Mouse (Mus musculus) limb, embryonic 10.5 days (tissue): ENCODE measurements around the gene Slc25a22. TPM values are rescaled to one million over a fixed set of nuclear protein-coding genes. Genes with fewer than 3 reads are reported as not detected.

ENCODE experiments used
- DNase-seq: peaks from one replicate; pipeline ENCODE4 v3.0.0-alpha.2; 2017; ENCODE audit warnings: low spot score
- H3K27ac ChIP-seq: fragments of 300-500 bp; sonication (generic); 2 replicates; pipeline ENCODE4 v1.5.1; 2016; ENCODE audit warnings: mild to moderate bottlenecking
- H3K27me3 ChIP-seq: fragments of 300-500 bp; sonication (generic); 2 replicates; pipeline ENCODE4 v1.6.1; 2016; ENCODE audit warnings: low read depth, mild to moderate bottlenecking; ENCODE audit not compliant: poor library complexity, severe bottlenecking
- H3K36me3 ChIP-seq: fragments of 300-500 bp; sonication (generic); 2 replicates; pipeline ENCODE4 v1.6.1; 2016; ENCODE audit warnings: mild to moderate bottlenecking, moderate library complexity
- H3K4me1 ChIP-seq: fragments of 300-500 bp; sonication (generic); 2 replicates; pipeline ENCODE4 v1.6.1; 2016
- H3K4me3 ChIP-seq: fragments of 300-500 bp; sonication (generic); 2 replicates; pipeline ENCODE4 v1.5.1; 2016; ENCODE audit warnings: mild to moderate bottlenecking, moderate library complexity
- H3K9me3 ChIP-seq: fragments of 300-500 bp; sonication (generic); replicated peaks from 2 replicates; pipeline ENCODE4 v1.6.1; 2016; ENCODE audit warnings: mild to moderate bottlenecking
- WGBS: fragments of 180-500 bp; shearing (Covaris S2); methylation state at CpG from one replicate; pipeline ENCODE4 v1.1.7; 2016; 5-methylcytosine and 5-hydroxymethylcytosine counted together
- polyA plus RNA-seq: library from polyadenylated mRNA; unstranded; fragments of >200 nt; fragmentation: Nextera tagmentation; extraction: Ambion mirVana; gene quantifications from 2 replicates; pipeline ENCODE4 v1.2.1, GENCODE M21; 2016

Slc25a22 gene
- polyA plus RNA-seq, 1 experiment from 2014 or later = 43.6 TPM

- H3K4me1 ChIP-seq = peaks cover 69% of the 10 kb centered on the region
- no peaks in the 10 kb centered on the region for H3K9me3 ChIP-seq
- 26% methylated on average over 8 of the region's 8 CpGs for WGBS
- peaks cover 38% of the 10 kb centered on the region for H3K36me3 ChIP-seq
- peak; percentile 57 for DNase-seq
- H3K27me3 ChIP-seq = peaks cover 33% of the 10 kb centered on the region
- peak overlapping the region; percentile 92 for H3K27ac ChIP-seq
- H3K4me3 ChIP-seq = peak overlapping the region; percentile 81
Measured at GRCm38 (mm10) chr7:141468522-141469211, 31.0 kb upstream of the Slc25a22 start.

GRCm38 (mm10) chr7:141468164-141468521, 30.5 kb upstream of the Slc25a22 start:
- Histone ChIP-seq H3K9me3 (no peaks in the 10 kb centered on the region), H3K27me3 (peaks cover 38% of the 10 kb centered on the region), H3K4me1 (peaks cover 69% of the 10 kb centered on the region), H3K4me3 (peak overlapping the region; percentile 81), H3K27ac (peak overlapping the region; percentile 92), H3K36me3 (peaks cover 38% of the 10 kb centered on the region)
- 20% methylated on average over 5 of the region's 5 CpGs for WGBS
- DNase-seq = peak; percentile 52

GRCm38 (mm10) chr7:141467230-141468030, 29.7 kb upstream of the Slc25a22 start, which contains the start of gene Cd151:
Cd151 (plus strand) TSS chr7:141467392.
- under 1% methylated on average over 52 of the region's 52 CpGs for WGBS
- H3K27ac ChIP-seq = peak within 1 kb of the TSS; percentile 92
- H3K36me3 ChIP-seq = peaks cover 33% of the 10 kb centered on the region
- H3K27me3 ChIP-seq = peaks cover 45% of the 10 kb centered on the region
- H3K4me1 ChIP-seq = peaks cover 76% of the 10 kb centered on the region
- peak within 1 kb of the TSS; percentile 81 for H3K4me3 ChIP-seq
- no peaks in the 10 kb centered on the region for H3K9me3 ChIP-seq
- DNase-seq = peak; percentile 92

- H3K36me3 ChIP-seq = peaks cover 26% of the 10 kb centered on the region
- H3K27me3 ChIP-seq = peaks cover 52% of the 10 kb centered on the region
- peaks cover 84% of the 10 kb centered on the region for H3K4me1 ChIP-seq
- H3K9me3 ChIP-seq = no peaks in the 10 kb centered on the region
- WGBS = 57% methylated on average over 10 of the region's 10 CpGs
- no peak for DNase-seq
- peak overlapping the region; percentile 81 for H3K4me3 ChIP-seq
- H3K27ac ChIP-seq = peak overlapping the region; percentile 92
Measured at GRCm38 (mm10) chr7:141466607-141467148, 29.0 kb upstream of the Slc25a22 start.

- H3K27ac ChIP-seq = peak overlapping the region; percentile 66; the same call in 1 of the 2 replicates
Measured at GRCm38 (mm10) chr7:141466045-141466394, 28.3 kb upstream of the Slc25a22 start.

GRCm38 (mm10) chr7:141465388-141466044, 27.8 kb upstream of the Slc25a22 start:
- peak overlapping the region; percentile 66 for H3K27ac ChIP-seq
- peaks cover 92% of the 10 kb centered on the region for H3K4me1 ChIP-seq
- 30% methylated on average over 10 of the region's 10 CpGs for WGBS
- peak overlapping the region; percentile 40 for H3K4me3 ChIP-seq
- H3K9me3 ChIP-seq = no peaks in the 10 kb centered on the region
- DNase-seq = peak; percentile 51
- H3K36me3 ChIP-seq = peaks cover 15% of the 10 kb centered on the region
- H3K27me3 ChIP-seq = peaks cover 64% of the 10 kb centered on the region

More at GRCm38 (mm10) chr7:141466045-141466394, 28.3 kb upstream of the Slc25a22 start:
- Histone ChIP-seq H3K4me3 (peak overlapping the region; percentile 40; the same call in 1 of the 2 replicates), H3K27me3 (peaks cover 59% of the 10 kb centered on the region), H3K9me3 (no peaks in the 10 kb centered on the region), H3K36me3 (peaks cover 20% of the 10 kb centered on the region), H3K4me1 (peaks cover 89% of the 10 kb centered on the region)
- no peak for DNase-seq
- WGBS = 72% methylated on average over 7 of the region's 7 CpGs

- Histone ChIP-seq H3K27me3 (peaks cover 72% of the 10 kb centered on the region), H3K36me3 (peaks cover 7% of the 10 kb centered on the region), H3K4me1 (peaks cover 86% of the 10 kb centered on the region), H3K9me3 (no peaks in the 10 kb centered on the region), H3K4me3 (peak overlapping the region; percentile 40), H3K27ac (peak overlapping the region; percentile 66)
- peak; percentile 63 for DNase-seq
- WGBS = 2% methylated on average over 38 of the region's 38 CpGs
Measured at GRCm38 (mm10) chr7:141464603-141465201, 27.0 kb upstream of the Slc25a22 start.

GRCm38 (mm10) chr7:141463824-141464602, 26.3 kb upstream of the Slc25a22 start:
- Histone ChIP-seq H3K4me3 (peak overlapping the region; percentile 40), H3K27me3 (peaks cover 79% of the 10 kb centered on the region), H3K9me3 (no peaks in the 10 kb centered on the region), H3K36me3 (peaks cover 5% of the 10 kb centered on the region; the same call in 1 of the 2 replicates), H3K27ac (peak overlapping the region; percentile 66), H3K4me1 (peaks cover 82% of the 10 kb centered on the region)
- 22% methylated on average over 12 of the region's 12 CpGs for whole genome bisulfite sequencing
- no peak for DNase-seq

- peak; percentile 59 for DNase-seq
- 0 out of 2 replicates have a peak overlapping the region, but pooled peaks have one; percentile 68 for H3K27ac ChIP-seq
- 7% methylated on average over 5 of the region's 5 CpGs for WGBS
- no peaks in the 10 kb centered on the region for H3K9me3 ChIP-seq
- H3K36me3 ChIP-seq = peaks cover 5% of the 10 kb centered on the region; the same call in 1 of the 2 replicates
- H3K4me3 ChIP-seq = peak overlapping the region; percentile 59
- peaks cover 66% of the 10 kb centered on the region for H3K4me1 ChIP-seq
- H3K27me3 ChIP-seq = peaks cover 94% of the 10 kb centered on the region
Measured at GRCm38 (mm10) chr7:141462333-141462821, 24.7 kb upstream of the Slc25a22 start.

GRCm38 (mm10) chr7:141461521-141462332, 24.0 kb upstream of the Slc25a22 start:
- no peaks in the 10 kb centered on the region for H3K9me3 ChIP-seq
- H3K36me3 ChIP-seq = peaks cover 5% of the 10 kb centered on the region; the same call in 1 of the 2 replicates
- no peak for DNase-seq
- peaks cover 60% of the 10 kb centered on the region for H3K4me1 ChIP-seq
- peaks cover 99% of the 10 kb centered on the region for H3K27me3 ChIP-seq
- peak overlapping the region; percentile 68 for H3K27ac ChIP-seq
- peak overlapping the region; percentile 59 for H3K4me3 ChIP-seq
- 2% methylated on average over 59 of the region's 59 CpGs for WGBS
